Mouse (Mus musculus) right cerebral cortex, postnatal 25 days (tissue): ENCODE results near the gene Abcc1.

Experiments used
- DNase-seq: peaks from one replicate; pipeline ENCODE4 v3.0.0; 2022

Abcc1 gene

DNA sequence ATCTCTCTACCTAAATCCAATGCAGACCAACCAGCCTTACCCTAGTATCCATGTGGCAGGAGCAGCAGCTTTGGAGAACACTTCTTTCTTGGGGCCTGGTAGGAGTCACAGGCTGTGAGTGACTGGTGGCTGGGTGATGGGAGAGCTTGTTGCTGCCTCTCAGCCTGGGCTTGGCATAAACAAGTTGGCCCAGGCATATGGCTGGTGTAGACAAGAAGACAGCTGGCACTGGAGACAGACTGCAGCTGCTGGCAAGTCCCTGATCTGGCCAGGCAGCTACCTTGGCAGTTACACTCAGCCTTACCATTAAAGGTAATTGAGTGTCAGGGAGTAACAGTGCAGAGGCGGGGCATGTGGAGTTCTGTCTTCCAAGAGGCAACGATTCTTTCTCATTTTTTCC is 16.0 kb downstream of the Abcc1 start:
- DNase-seq: peak; percentile 56

DNA sequence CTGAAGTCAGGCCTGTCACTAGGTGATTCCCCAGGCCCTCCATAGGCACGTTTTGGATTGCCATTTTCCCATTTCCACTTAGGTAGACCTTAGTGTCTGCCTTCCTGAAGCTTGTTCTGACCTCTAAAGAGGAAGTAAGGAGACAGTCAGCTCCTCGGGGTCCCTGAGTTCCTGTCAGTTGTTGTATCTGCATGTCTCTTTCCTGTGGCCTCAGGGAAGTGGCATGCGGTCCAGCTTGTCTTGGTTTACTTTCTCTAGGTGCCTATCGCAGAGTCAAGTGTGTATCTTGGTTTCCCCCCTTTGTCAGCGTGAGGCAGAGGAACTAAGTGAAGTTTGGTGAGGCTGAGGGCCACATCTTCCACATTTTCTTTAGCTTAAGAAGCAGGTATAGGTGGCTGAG is 17.3 kb downstream of the Abcc1 start:
- DNase-seq: no peak

DNA sequence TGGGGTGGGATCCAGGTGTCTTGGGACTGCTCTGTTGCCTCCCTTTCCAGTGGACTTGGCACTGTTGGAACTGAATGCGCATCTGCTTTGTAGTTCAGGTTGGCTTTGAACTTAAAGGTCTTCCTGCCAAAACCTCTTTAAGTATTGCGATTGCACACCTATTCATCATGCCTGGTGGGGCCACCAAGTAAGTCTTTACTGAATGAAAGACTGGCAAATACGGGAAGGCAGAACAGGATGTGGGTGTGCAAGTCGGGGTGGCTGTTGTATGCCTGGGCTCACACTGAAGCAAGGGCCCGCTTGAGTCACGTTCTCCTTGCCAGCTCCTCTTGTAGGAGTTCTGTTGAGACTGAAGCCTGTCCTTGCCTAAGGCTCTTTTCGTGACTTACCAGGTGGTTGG is 18.5 kb downstream of the Abcc1 start:
- DNase-seq: no peak

DNA sequence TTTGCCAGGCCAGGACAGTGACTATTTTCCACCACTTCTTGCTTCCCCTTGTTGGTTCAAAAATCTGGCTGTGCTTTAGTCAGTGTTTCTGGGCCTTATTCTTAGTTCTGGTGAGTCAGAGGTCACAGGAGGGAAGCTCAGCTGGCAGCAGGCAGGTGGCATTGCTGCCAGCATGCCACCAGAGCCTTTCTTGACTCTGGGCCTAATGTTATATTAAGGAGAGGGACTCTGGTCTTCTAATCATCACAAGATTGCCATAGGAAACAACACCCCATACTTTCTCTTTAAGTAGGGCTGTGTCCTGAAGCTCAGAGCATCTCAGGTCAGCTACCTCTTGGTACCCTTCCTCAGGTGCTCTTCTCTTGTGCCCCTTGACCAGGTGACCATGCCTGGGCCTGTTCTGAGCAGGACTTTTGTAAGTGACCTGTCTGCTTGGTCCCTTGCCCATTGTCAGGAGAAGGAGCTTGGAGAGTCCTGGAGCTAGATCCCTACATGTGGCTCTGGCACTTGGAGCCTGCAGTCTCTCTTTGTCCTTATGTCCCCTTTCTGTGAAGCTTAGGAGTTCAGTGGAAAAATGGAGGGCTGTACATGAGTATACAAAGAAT is 19.8 kb downstream of the Abcc1 start:
- DNase-seq: no peak

DNA sequence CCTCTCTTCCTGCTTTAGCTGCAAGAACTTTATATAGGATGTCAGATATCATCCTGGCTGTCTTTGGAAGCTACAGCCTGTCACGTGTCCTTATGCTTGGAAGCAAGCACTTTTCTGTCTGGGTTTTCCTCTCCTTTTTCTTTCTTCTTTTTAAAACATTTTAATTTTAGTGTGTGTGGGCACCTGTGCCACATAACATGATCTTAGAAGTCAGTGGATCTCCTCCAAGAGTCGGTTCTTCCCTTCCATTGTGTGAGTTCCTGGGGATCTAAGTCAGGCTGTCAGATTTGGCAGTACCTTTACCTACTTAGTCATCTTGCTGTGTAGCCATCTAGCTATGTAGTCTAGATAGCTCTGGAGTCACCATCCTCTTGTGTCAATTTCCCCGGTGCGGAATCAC is 37.9 kb downstream of the Abcc1 start:
- DNase-seq: no peak

DNA sequence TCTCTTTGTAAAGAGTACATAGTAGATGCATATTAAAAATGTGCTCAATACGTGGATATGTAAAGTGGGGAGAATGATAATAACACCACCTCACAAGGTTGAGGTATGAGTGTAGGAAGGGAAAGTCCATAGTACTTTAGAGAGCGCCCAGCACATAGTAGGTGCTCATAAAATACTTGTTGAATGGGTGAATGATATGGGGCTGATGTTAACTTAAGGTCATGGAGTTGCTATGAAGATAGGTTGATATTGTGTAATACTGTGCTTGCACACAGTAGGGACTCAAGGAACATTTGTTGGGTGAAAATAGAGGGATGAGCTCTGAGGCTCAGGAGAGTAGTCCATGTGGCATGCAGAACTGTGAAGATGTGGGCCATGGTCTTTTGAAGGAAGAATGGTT is 42.1 kb downstream of the Abcc1 start:
- no peak for DNase-seq

DNA sequence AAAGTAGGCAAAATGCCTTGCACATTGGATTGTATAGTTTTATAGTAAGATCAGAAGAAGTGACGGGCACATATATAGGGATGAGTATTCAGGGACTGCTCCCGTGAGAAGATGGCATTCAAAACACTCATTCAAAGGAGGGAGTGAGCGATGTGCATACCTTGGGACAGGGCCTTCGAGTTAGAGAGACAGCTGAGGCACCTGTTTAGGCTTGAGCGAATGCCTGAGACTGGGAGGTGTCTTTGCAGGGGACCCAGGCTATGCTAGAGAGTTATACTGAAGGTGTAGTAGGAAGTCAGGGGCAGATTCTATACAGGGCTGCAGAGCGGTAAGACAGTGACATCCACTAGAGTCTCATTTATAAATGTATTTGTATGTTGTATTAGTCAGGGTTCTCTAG is 44.3 kb downstream of the Abcc1 start:
- DNase-seq: no peak

DNA sequence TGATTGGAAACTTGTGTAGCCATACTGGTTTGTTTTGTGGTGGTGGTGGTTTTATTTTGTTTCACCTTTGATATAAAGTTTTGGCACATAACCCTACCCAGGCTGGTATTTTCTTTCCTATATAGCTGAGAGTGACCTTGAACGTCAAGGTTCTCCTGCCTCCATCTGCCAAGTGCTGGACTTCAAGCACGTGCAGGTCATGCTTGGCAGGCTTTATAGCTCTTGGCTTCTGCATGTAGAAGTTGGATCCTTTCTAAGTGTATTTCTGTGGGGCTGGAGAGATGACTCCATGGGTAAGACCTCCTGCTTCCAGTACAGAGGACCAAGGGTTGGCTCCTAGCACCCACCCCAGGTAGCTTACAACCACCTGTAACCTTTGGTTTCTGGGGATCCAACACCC is 47.8 kb downstream of the Abcc1 start:
- no peak for DNase-seq

DNA sequence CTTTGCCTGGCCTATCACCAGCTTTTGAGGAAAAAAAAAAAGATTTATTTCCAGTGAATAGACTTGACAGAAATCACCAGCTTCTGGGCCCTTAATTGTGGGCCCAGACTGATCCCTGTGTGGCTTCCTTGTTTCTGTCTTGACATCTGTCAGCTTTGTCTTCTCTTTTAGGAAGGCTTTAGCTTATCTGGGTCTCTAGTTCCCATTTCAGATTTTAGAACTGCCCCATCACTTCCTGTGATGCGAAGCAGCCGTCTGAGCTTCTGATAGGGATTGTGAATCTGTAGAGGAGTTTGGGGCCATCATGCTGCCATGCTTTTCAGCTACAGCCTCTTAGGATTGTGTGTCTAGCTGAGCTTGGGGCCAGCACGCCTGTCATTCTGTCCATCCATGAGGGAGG is 48.4 kb downstream of the Abcc1 start:
- no peak for DNase-seq

DNA sequence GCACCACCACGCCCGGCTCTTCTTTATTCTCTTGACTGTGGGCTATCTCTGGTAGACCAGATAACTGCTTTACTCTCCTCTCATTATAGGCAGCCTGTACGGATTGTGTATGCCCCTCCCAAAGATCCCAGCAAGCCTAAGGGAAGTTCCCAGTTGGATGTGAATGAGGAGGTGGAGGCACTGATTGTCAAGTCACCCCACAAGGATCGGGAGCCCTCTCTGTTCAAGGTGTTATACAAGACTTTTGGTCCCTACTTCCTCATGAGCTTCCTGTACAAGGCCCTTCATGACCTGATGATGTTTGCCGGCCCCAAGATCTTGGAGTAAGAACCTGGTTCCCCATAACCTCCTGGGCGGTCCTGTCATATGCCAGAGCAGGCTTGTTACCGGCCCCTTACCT is 49.3 kb downstream of the Abcc1 start:
- no peak for DNase-seq

DNA sequence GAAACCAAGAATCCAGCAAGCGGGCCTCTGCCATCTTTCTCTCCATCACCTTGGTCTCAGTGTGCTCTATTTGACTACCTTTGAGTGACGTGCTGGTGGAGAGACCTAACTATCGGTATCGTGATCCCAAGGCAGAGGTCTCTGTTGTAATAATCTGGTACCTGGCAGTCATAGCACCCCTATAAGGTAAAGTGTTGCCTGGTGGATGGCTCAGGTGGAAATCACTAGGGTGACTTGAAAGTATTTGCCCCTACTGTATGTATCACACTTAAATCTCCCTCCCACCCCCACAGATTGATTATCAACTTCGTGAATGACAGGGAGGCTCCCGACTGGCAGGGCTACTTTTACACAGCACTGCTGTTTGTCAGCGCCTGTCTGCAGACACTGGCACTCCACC is 49.8 kb downstream of the Abcc1 start:
- DNase-seq: no peak

DNA sequence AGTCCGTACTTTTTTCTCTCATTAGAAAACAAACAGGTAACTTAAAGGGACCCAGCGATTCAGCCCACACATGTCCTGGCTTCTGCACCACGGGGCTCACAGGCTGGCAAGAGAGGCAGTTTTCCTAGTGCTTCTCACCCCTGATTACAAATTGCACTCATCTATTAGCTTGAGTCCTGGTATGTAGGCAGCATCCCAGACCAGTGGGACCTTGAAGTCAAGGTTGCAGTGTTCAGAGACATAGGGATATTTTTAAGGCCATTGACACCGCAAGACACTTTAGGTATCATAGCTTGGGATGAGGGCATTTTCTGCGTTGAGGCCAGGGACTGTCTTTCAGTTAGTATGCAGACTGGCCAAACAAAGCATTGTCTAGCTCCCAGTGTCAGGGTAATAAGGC is 51.2 kb downstream of the Abcc1 start:
- DNase-seq: no peak

DNA sequence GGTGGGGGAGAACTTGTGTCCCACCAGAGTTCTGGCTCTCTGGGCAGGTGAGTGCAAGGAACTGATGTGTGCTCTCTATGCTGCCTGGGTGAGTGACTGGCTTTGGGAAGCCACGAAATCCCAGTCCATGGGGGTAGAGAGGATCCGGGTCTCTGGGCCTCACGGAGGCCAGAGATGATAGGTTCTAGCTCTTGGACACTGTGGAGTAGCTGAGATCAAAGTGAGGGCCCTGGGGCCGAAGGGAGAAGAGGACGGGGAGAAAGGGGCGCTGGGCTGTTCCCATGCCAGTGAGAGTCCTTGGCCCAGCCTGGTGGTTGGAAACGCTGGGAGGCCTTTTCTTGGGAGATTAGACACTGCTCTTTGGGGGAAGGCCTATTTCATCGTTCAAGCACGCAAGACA is 53.8 kb downstream of the Abcc1 start:
- DNase-seq: no peak

DNA sequence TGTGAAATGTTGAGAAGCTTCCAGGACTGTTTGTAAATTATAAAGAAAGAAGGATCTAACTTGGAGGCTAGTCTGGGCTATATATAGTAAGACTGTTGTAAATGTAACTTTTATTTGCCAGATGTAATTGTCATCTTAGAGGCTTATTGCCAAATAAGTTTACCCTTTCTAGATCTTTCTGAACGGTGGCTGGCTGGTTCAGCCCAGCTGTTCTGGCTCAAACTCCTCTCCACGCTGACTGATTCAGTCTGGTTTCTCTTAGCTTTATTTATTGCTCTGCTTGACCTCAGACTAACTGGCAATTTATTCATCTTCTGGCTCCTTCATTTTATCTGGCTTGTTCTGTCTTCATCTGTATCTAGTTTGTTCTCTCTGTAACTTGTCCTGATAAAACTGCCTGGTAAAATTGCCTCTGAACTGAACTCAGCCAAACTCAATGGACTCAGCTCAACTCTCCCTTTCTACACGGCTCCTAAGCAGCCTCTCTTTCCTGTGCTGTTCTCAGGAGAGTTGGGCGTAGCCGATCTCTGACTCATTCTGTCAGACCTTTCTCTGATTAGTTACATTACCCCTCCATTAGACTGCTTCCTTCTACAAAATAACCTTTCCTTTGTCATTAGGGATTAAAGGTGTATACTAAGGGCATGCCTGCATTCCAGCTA is 55.7 kb downstream of the Abcc1 start:
- no peak for DNase-seq

DNA sequence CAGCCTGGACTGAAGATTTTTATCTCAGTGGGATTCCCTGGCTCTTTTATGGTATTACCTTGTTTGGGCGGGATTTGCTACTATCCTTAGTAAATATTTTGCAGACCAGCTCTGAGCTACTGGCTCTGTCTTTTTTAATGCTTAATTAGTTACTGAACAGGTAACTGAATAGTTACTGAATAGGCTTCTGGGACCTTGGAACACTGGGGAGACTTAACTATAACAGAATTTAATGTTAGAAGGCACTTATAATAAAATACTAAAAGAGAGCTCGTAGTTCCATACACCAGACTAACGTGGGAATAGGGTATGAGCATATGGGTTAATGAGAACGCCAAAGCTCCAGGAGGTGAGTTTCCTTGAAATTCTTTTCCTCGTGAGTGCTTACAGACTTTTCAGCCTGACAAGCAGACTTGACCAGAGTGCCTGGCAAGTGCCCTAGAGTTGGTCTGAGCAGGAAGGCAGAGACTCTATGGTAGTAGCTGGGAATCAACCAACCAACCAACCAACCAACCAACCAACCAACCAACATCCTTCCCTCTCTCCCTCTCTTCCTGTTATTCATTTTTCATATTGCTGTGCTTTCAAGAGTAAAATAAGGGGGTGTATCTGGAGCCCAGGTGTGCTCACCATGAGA is 59.3 kb downstream of the Abcc1 start:
- no peak for DNase-seq

DNA sequence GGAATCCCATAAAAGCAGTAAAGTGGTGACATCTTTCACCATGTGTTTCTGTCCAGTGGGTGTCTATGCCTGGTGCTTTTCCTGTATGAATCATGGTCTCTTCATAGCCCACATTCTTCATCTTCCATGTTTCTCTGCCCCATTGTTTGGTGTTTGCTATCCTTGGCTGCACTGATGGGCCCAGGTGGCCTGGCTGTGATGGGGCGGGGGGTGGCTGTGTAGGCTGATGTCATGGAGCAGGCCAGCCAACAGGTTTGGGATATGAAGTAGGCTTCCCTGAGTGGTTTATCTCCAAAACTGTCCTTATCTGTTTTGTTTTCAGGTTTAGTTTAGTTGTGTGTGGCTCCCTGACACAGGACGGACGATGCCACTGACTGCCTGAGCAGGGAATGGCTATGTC is 60.7 kb downstream of the Abcc1 start:
- DNase-seq: no peak

DNA sequence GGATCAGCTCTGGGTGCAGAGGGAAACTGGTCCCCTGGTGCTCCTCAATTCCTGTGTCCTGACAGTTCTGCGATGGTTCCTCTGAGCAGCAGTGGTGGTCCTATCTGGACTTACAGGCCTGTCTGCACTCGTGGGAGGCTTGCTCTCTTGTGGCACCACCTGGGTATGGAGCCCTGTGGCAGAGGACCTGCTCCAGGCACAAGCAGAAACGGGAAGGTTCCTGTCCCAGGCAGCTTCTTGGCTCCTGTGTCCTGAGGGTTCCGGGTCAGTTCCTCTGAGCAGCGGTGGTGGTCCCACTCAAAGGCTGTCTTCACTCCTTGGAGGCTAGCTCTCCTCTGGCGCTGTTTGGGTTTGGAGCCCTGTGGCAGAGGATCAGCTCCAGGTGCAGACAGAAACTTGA is 68.0 kb downstream of the Abcc1 start:
- DNase-seq: no peak

DNA sequence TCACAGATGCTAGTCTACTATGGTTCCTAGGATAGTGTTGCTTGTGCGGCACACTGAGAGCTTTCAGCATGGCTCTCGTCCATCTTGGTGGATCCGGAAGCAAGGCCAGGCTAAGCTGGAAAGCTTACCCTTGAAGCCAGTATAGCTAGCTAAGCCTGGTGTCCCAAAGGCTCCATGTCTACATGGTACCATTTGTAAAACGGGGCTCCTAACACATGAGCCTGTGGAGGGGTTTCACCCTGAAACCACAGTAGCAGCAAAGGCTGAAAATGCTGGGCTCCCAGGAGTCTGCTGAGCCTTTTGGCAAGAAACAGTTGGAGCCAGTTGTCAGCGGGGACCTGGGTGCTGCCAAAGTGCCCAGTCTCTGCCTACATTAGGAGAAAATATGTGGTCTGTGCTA is 71.6 kb downstream of the Abcc1 start:
- no peak for DNase-seq

DNA sequence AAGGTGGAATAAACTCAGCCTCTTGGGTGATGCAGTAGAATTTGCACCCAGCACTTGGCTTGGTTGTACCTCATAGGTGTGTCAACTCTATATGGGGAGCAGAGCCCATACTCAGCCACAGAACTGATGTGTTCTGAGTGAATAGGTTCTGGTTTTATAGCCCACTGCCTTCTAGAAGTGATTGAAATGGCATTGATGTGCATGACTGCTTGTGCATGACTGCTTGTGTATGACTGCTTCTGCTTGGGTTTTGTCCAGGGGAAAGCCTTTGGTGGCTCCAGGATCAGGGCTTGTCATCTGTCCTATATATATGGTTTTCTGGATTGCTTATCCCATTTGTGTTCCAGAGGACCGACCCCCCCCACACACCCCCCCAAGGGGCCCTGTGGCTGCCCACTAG is 74.2 kb downstream of the Abcc1 start:
- DNase-seq: no peak

DNA sequence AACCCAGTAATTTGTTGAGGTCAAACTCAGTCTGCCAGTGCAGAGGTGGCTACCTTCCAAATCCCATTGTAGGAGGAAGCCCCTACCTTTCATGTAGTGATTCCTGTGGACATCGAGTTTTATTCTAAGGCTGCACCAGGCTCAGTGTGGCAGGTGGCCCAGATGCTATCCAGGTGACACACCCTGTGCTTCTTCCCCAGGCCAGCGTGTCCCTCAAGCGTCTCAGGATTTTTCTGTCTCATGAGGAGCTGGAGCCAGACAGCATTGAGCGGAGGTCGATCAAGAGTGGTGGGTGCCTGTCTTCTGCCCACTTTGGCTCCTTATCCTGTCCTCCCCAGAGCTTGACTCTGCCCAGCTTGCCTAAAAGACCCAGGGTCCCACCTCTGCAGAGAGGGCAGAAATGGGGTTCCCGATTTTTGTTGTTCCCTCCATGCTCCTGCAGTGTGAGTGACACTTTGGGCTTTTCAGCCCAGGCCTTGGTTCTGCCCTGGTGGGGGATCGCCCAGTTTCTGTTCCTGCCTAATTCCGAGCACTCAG is 76.2 kb downstream of the Abcc1 start:
- no peak for DNase-seq

DNA sequence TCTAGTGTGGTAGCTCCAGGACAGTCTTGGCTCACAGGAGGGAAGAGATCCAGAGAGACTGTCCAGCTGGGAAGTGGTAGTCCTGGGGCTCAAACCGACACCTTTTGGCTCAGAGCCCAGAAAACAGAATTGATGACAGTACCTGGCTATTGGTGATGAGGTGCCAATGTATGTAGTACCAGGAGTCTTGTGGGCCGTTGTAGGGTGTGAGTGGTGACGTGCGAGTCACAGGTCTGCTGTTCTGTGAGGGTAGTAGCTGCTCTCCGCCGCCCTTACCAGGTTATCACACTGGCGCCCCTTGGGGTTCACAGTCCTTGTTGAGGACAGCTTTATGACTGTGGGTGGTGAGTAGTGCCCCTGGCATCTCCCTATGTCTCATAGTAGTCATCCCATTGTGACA is 77.2 kb downstream of the Abcc1 start:
- no peak for DNase-seq

DNA sequence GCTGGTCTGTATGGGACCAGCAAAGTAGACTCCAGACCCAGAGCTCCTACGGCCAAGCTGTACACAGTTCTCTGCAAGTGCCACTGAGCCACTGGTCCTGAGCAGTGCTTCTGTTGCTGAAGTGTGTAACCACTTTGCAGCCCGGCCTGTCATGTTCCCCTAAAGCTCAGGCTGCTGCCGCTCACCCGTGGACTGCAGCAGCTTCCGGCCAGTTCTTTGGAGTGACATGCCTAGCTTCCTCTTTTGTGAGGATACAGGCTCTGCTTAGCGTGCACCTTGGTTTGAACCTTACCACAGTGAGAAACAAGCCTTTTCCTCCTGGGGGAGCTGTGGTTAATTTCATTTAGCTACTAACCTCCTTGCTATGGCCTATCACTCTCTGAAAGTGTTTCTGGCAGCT is 77.7 kb downstream of the Abcc1 start:
- no peak for DNase-seq

DNA sequence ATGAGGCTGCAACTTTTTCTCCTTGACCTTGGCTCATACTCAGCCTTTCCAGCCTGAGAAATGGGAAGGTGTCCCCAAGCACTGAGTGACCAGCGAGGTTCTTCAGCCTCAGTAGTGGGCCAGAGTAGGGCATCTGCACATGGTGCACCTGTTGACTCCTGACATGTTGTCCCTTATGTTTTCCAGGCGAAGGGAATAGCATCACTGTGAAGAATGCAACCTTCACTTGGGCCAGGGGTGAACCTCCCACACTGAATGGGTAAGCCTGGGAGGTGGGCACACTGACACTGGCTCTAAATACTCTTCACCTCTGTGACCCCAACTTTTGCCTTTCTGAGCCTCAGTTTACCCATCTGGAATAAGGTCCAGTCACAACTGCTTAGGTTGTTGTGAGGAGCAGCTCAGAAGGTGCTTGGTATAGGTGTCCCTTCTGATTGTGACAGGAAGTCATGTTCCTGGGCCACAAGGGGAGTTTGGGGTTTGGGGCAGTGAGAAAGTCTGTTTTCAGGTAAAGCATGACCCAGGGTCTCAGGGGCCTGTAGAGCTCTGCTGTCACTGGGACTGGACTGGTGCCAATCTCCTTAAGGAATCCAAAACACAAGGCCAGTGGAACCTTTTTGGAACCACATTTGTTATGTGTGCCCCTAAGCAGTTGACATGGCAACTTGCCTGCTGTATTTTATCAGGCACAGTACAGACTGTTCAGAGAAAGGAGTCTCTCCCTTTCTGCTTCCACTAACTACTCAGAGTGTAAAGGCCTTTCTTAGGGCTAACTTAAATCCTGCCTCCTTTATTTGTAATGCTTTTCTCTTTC is 78.7 kb downstream of the Abcc1 start:
- DNase-seq: no peak
